Mouse (Mus musculus): ENCODE measurements around the gene Smdt1. TPM values are rescaled to one million over a fixed set of nuclear protein-coding genes. Genes with fewer than 3 reads are reported as not detected.

The Smdt1 gene
- 243 and 250 TPM in 2 replicates for polyA plus RNA-seq (2015; fragmentation: Nextera tagmentation; extraction: Ambion mirVana)

GRCm38 (mm10) chr15:82338593-82339112 lies at the start of gene Smdt1, which contains the start of the genes Naga and Pheta2:
Smdt1 (plus strand) TSS chr15:82338959.
Naga (minus strand) TSS chr15:82338925.
Pheta2 (plus strand) TSS chr15:82338942.
- Histone ChIP-seq H3K9ac (ENCODE audit: low read length) (peak within 1 kb of the TSS; percentile 81), H3K4me3 (ENCODE audit: low read length) (peak within 1 kb of the TSS; percentile 73), H3K9me3 (ENCODE audit: control insufficient read depth, low read length) (no peaks in the 10 kb centered on the region), H3K27me3 (ENCODE audit: control insufficient read depth, insufficient read depth, low read depth, low read length) (peaks cover 3% of the 10 kb centered on the region; the same call in 1 of the 2 replicates), H3K27ac (ENCODE audit: low read length) (no peak within 1 kb of the TSS), H3K4me2 (ENCODE audit: low read depth, low read length) (peak within 1 kb of the TSS; percentile 77), H3K36me3 (ENCODE audit: control insufficient read depth, insufficient read depth, low read length) (peaks cover 9% of the 10 kb centered on the region), H3K4me1 (replicated peaks; ENCODE audit: control insufficient read depth, insufficient read depth, low read length) (peaks cover 25% of the 10 kb centered on the region)
- peak; percentile 92 for ATAC-seq (ENCODE audit: low read depth)
- under 1% methylated on average over 41 of the region's 41 CpGs for WGBS

GRCm38 (mm10) chr15:82290252-82290651 lies 48.5 kb upstream of the Smdt1 start:
- H3K36me3 ChIP-seq (ENCODE audit: control insufficient read depth, insufficient read depth, low read length): no peaks in the 10 kb centered on the region
- H3K4me1 ChIP-seq (replicated peaks; ENCODE audit: control insufficient read depth, insufficient read depth, low read length): peaks cover 6% of the 10 kb centered on the region
- H3K27me3 ChIP-seq (ENCODE audit: control insufficient read depth, insufficient read depth, low read depth, low read length): no peaks in the 10 kb centered on the region
- H3K4me2 ChIP-seq (ENCODE audit: low read depth, low read length): no peak overlapping the region
- H3K27ac ChIP-seq (ENCODE audit: low read length): no peak overlapping the region
- no peak for ATAC-seq (ENCODE audit: low read depth)
- no peaks in the 10 kb centered on the region for H3K9me3 ChIP-seq (ENCODE audit: control insufficient read depth, low read length)
- H3K4me3 ChIP-seq (ENCODE audit: low read length): no peak overlapping the region
- H3K9ac ChIP-seq (ENCODE audit: low read length): no peak overlapping the region
- 85% methylated on average over 7 of the region's 7 CpGs for WGBS

- no peak overlapping the region for H3K27ac ChIP-seq (ENCODE audit: low read length)
- no peaks in the 10 kb centered on the region for H3K36me3 ChIP-seq (ENCODE audit: control insufficient read depth, insufficient read depth, low read length)
- H3K9ac ChIP-seq (ENCODE audit: low read length): no peak overlapping the region
- no peak for ATAC-seq (ENCODE audit: low read depth)
- peak overlapping the region; percentile 7 for H3K4me2 ChIP-seq (ENCODE audit: low read depth, low read length)
- no peaks in the 10 kb centered on the region for H3K27me3 ChIP-seq (ENCODE audit: control insufficient read depth, insufficient read depth, low read depth, low read length)
- H3K9me3 ChIP-seq (ENCODE audit: control insufficient read depth, low read length): no peaks in the 10 kb centered on the region
- 17% methylated on average over 5 of the region's 5 CpGs for WGBS
- H3K4me3 ChIP-seq (ENCODE audit: low read length): no peak overlapping the region
- peaks cover 6% of the 10 kb centered on the region for H3K4me1 ChIP-seq (replicated peaks; ENCODE audit: control insufficient read depth, insufficient read depth, low read length)
These were observed 45.9 kb upstream of the Smdt1 start for GRCm38 (mm10) chr15:82292851-82293250.

GRCm38 (mm10) chr15:82293271-82293711 lies 45.5 kb upstream of the Smdt1 start:
- Histone ChIP-seq H3K4me3 (ENCODE audit: low read length) (no peak overlapping the region), H3K9me3 (ENCODE audit: control insufficient read depth, low read length) (no peaks in the 10 kb centered on the region), H3K27ac (ENCODE audit: low read length) (no peak overlapping the region), H3K27me3 (ENCODE audit: control insufficient read depth, insufficient read depth, low read depth, low read length) (no peaks in the 10 kb centered on the region), H3K4me2 (ENCODE audit: low read depth, low read length) (peak overlapping the region; percentile 7), H3K36me3 (ENCODE audit: control insufficient read depth, insufficient read depth, low read length) (no peaks in the 10 kb centered on the region), H3K4me1 (replicated peaks; ENCODE audit: control insufficient read depth, insufficient read depth, low read length) (peaks cover 6% of the 10 kb centered on the region), H3K9ac (ENCODE audit: low read length) (no peak overlapping the region)
- WGBS: 7% methylated on average over 7 of the region's 7 CpGs
- peak; percentile 66 for ATAC-seq (ENCODE audit: low read depth)

- no peak for ATAC-seq (ENCODE audit: low read depth)
- WGBS: 28% methylated on average over 8 of the region's 8 CpGs
- Histone ChIP-seq H3K4me3 (ENCODE audit: low read length) (no peak overlapping the region), H3K4me1 (replicated peaks; ENCODE audit: control insufficient read depth, insufficient read depth, low read length) (peaks cover 6% of the 10 kb centered on the region), H3K27ac (ENCODE audit: low read length) (no peak overlapping the region), H3K27me3 (ENCODE audit: control insufficient read depth, insufficient read depth, low read depth, low read length) (no peaks in the 10 kb centered on the region), H3K9me3 (ENCODE audit: control insufficient read depth, low read length) (no peaks in the 10 kb centered on the region), H3K36me3 (ENCODE audit: control insufficient read depth, insufficient read depth, low read length) (no peaks in the 10 kb centered on the region), H3K9ac (ENCODE audit: low read length) (no peak overlapping the region), H3K4me2 (ENCODE audit: low read depth, low read length) (no peak overlapping the region)
These were observed 44.7 kb upstream of the Smdt1 start for GRCm38 (mm10) chr15:82294059-82294458.

- Histone ChIP-seq H3K27me3 (ENCODE audit: control insufficient read depth, insufficient read depth, low read depth, low read length) (no peaks in the 10 kb centered on the region), H3K4me3 (ENCODE audit: low read length) (no peak within 1 kb of the TSS), H3K4me1 (replicated peaks; ENCODE audit: control insufficient read depth, insufficient read depth, low read length) (no peaks in the 10 kb centered on the region), H3K27ac (ENCODE audit: low read length) (no peak within 1 kb of the TSS), H3K4me2 (ENCODE audit: low read depth, low read length) (no peak within 1 kb of the TSS), H3K9me3 (ENCODE audit: control insufficient read depth, low read length) (no peaks in the 10 kb centered on the region), H3K9ac (ENCODE audit: low read length) (no peak within 1 kb of the TSS), H3K36me3 (ENCODE audit: control insufficient read depth, insufficient read depth, low read length) (no peaks in the 10 kb centered on the region)
- ATAC-seq (ENCODE audit: low read depth): peak; percentile 60; the same call in 1 of the 2 replicates
- WGBS: 53% methylated on average over 39 of the region's 39 CpGs
These were observed 39.8 kb upstream of the Smdt1 start, which contains the start of gene Wbp2nl for GRCm38 (mm10) chr15:82298764-82299561. Wbp2nl (plus strand) TSS chr15:82298954.

GRCm38 (mm10) chr15:82307107-82307506 lies 31.7 kb upstream of the Smdt1 start:
- Histone ChIP-seq H3K27me3 (ENCODE audit: control insufficient read depth, insufficient read depth, low read depth, low read length) (no peaks in the 10 kb centered on the region), H3K36me3 (ENCODE audit: control insufficient read depth, insufficient read depth, low read length) (no peaks in the 10 kb centered on the region), H3K9ac (ENCODE audit: low read length) (no peak overlapping the region), H3K4me3 (ENCODE audit: low read length) (no peak overlapping the region), H3K4me2 (ENCODE audit: low read depth, low read length) (no peak overlapping the region), H3K4me1 (replicated peaks; ENCODE audit: control insufficient read depth, insufficient read depth, low read length) (no peaks in the 10 kb centered on the region; the same call in 1 of the 2 replicates), H3K9me3 (ENCODE audit: control insufficient read depth, low read length) (no peaks in the 10 kb centered on the region), H3K27ac (ENCODE audit: low read length) (peak overlapping the region; percentile 81)
- 53% methylated on average over 3 of the region's 3 CpGs for WGBS
- peak; percentile 89 for ATAC-seq (ENCODE audit: low read depth)

- WGBS: 58% methylated on average over 3 of the region's 3 CpGs
- Histone ChIP-seq H3K36me3 (ENCODE audit: control insufficient read depth, insufficient read depth, low read length) (no peaks in the 10 kb centered on the region), H3K9ac (ENCODE audit: low read length) (no peak overlapping the region), H3K9me3 (ENCODE audit: control insufficient read depth, low read length) (no peaks in the 10 kb centered on the region), H3K4me3 (ENCODE audit: low read length) (no peak overlapping the region), H3K27me3 (ENCODE audit: control insufficient read depth, insufficient read depth, low read depth, low read length) (no peaks in the 10 kb centered on the region), H3K27ac (ENCODE audit: low read length) (no peak overlapping the region), H3K4me1 (replicated peaks; ENCODE audit: control insufficient read depth, insufficient read depth, low read length) (no peaks in the 10 kb centered on the region; the same call in 1 of the 2 replicates), H3K4me2 (ENCODE audit: low read depth, low read length) (no peak overlapping the region)
- peak; percentile 28; the same call in 1 of the 2 replicates for ATAC-seq (ENCODE audit: low read depth)
These were observed 30.3 kb upstream of the Smdt1 start for GRCm38 (mm10) chr15:82308416-82308815.

- Histone ChIP-seq H3K9ac (ENCODE audit: low read length) (no peak overlapping the region), H3K27me3 (ENCODE audit: control insufficient read depth, insufficient read depth, low read depth, low read length) (no peaks in the 10 kb centered on the region), H3K27ac (ENCODE audit: low read length) (no peak overlapping the region), H3K4me1 (replicated peaks; ENCODE audit: control insufficient read depth, insufficient read depth, low read length) (no peaks in the 10 kb centered on the region), H3K9me3 (ENCODE audit: control insufficient read depth, low read length) (no peaks in the 10 kb centered on the region), H3K4me3 (ENCODE audit: low read length) (no peak overlapping the region), H3K4me2 (ENCODE audit: low read depth, low read length) (no peak overlapping the region), H3K36me3 (ENCODE audit: control insufficient read depth, insufficient read depth, low read length) (no peaks in the 10 kb centered on the region)
- WGBS: 65% methylated on average over 6 of the region's 6 CpGs
- peak; percentile 61; the same call in 1 of the 2 replicates for ATAC-seq (ENCODE audit: low read depth)
These were observed 20.9 kb upstream of the Smdt1 start for GRCm38 (mm10) chr15:82317839-82318238.

Data from lung, embryonic 16.5 days (tissue).